Mouse (Mus musculus) olfactory bulb, adult 2 months (tissue): Measurements from ENCODE around the gene Lrrfip1.

ENCODE experiments used
- CTCF ChIP-seq: fragments of 200-500 bp; IDR thresholded peaks from 2 replicates; pipeline ENCODE4 v1.5.1; 2012; ENCODE audit warnings: low read depth, mild to moderate bottlenecking, low read length, moderate library complexity; ENCODE audit not compliant: insufficient read depth
- POLR2A ChIP-seq: fragments of 200-500 bp; IDR thresholded peaks from 2 replicates; pipeline ENCODE4 v1.6.1; 2012; ENCODE audit warnings: mild to moderate bottlenecking, low read depth, low read length, moderate library complexity; ENCODE audit not compliant: insufficient read depth

DNA sequence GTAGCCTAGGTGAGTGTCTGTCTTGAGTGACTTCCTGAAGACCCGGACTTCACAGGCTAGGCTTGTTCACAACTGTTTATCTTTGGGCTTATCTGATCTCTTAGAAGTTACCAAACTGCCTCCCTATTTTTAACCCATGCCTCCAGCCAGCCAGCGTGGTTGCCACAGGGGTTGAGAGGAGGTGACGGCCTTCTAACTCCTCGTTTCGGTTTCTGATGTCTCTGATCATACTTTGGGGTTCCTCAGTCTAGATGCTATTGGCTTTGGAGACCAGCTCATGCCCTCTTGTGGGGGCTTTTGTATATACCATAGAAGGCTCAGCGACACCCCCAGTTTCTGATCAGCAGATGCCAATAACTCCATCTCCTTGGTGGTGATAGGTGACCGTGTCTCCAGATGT, 11.7 kb downstream of the Lrrfip1 start:
- TF ChIP-seq POLR2A = no peak
- TF ChIP-seq CTCF = no peak
